In the genomic region with DNA sequence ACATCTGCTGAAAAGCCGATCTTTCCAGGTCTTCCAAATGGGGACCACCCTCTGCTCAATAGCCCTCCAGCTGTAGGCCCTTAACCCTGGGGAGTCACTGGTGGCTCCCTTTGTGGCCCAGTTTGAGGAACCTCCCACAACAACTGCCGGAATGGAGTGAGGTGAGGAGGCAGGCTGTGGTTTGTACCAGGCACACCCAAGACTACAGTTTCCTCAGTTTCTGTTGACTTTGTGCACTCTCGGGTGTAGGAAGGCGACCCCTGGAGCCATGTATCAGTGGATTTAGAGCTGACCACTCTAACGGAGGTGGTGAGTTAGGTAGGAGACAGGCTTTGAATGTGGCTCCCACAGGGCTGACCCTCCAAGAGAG, we compare ENCODE assay signal across 11 mouse cellular contexts. TPM values are rescaled to one million over a fixed set of nuclear protein-coding genes. Genes with fewer than 3 reads are reported as not detected.
A peak's percentile ranks its signal among the peaks of the same experiment; 100 is the strongest.
DNase-seq lines count a peak whose midpoint lies in the region; ATAC-seq lines count a peak whose summit lies in the region.
"Had no signal": no experiment of that assay in that cellular context is flagged by ENCODE, and none has a peak within 500 bp of the region (broad histone marks: within the 10 kb centered on the region; RNA-seq: fewer than 3 reads in every experiment).

No protein-coding gene starts in this region.

- H3K4me2 ChIP-seq in liver, embryonic 12.5 days = peak overlapping the region; percentile 32
- no peak overlapping the region; the same call in 1 of the 2 replicates for H3K4me2 ChIP-seq in stomach, embryonic 16.5 days (ENCODE audit: low read depth, low read length)
- H3K4me2 ChIP-seq in midbrain, embryonic 16.5 days (ENCODE audit: low read length) = no peak overlapping the region
- H3K4me2 ChIP-seq: embryonic facial prominence, embryonic 12.5 days; hindbrain, embryonic 13.5 days; midbrain, embryonic 12.5 days had no signal

- no peaks in the 10 kb centered on the region for H3K27me3 ChIP-seq in liver, embryonic 12.5 days (replicated peaks)
- H3K27me3 ChIP-seq in stomach, embryonic 16.5 days (ENCODE audit: control insufficient read depth, insufficient read depth, low read length) = no peaks in the 10 kb centered on the region
- H3K27me3 ChIP-seq in midbrain, embryonic 16.5 days (ENCODE audit: control insufficient read depth, insufficient read depth, low read depth, low read length) = no peaks in the 10 kb centered on the region
- H3K27me3 ChIP-seq in forebrain, embryonic 10.5 days (ENCODE audit: poor library complexity, severe bottlenecking) = no peaks in the 10 kb centered on the region
- H3K27me3 ChIP-seq: embryonic facial prominence, embryonic 12.5 days; hindbrain, embryonic 13.5 days; midbrain, embryonic 12.5 days had no signal

- peak overlapping the region; percentile 23; the same call in 1 of the 2 replicates for H3K4me3 ChIP-seq in liver, embryonic 12.5 days
- H3K4me3 ChIP-seq in stomach, embryonic 16.5 days (replicated peaks; ENCODE audit: low read length) = 0 out of 2 replicates have a peak overlapping the region, but pooled peaks have one; percentile 5
- H3K4me3 ChIP-seq in midbrain, embryonic 16.5 days (ENCODE audit: low read depth, low read length) = no peak overlapping the region
- H3K4me3 ChIP-seq in forebrain, embryonic 10.5 days = no peak overlapping the region
- H3K4me3 ChIP-seq: embryonic facial prominence, embryonic 12.5 days; hindbrain, embryonic 13.5 days; midbrain, embryonic 12.5 days had no signal

- peaks cover 34% of the 10 kb centered on the region for H3K4me1 ChIP-seq in liver, embryonic 12.5 days
- no peaks in the 10 kb centered on the region for H3K4me1 ChIP-seq in stomach, embryonic 16.5 days (ENCODE audit: control insufficient read depth, insufficient read depth, low read length)
- no peaks in the 10 kb centered on the region for H3K4me1 ChIP-seq in midbrain, embryonic 16.5 days (ENCODE audit: control insufficient read depth, insufficient read depth, low read length)
- no peaks in the 10 kb centered on the region for H3K4me1 ChIP-seq in forebrain, embryonic 10.5 days
- H3K4me1 ChIP-seq: embryonic facial prominence, embryonic 12.5 days; hindbrain, embryonic 13.5 days; midbrain, embryonic 12.5 days had no signal

- peak overlapping the region; percentile 30; the same call in 1 of the 2 replicates for H3K27ac ChIP-seq in liver, embryonic 12.5 days
- peak overlapping the region; percentile 81 for H3K27ac ChIP-seq in stomach, embryonic 16.5 days (ENCODE audit: low read length)
- no peak overlapping the region for H3K27ac ChIP-seq in midbrain, embryonic 16.5 days (ENCODE audit: low read length)
- no peak overlapping the region for H3K27ac ChIP-seq in forebrain, embryonic 10.5 days
- H3K27ac ChIP-seq: embryonic facial prominence, embryonic 12.5 days; hindbrain, embryonic 13.5 days; midbrain, embryonic 12.5 days had no signal

- H3K36me3 ChIP-seq in liver, embryonic 12.5 days = no peaks in the 10 kb centered on the region
- no peaks in the 10 kb centered on the region for H3K36me3 ChIP-seq in stomach, embryonic 16.5 days (ENCODE audit: control insufficient read depth, insufficient read depth, low read length)
- H3K36me3 ChIP-seq in midbrain, embryonic 16.5 days (ENCODE audit: control insufficient read depth, insufficient read depth, low read length) = no peaks in the 10 kb centered on the region
- H3K36me3 ChIP-seq in forebrain, embryonic 10.5 days (replicated peaks) = no peaks in the 10 kb centered on the region
- H3K36me3 ChIP-seq: embryonic facial prominence, embryonic 12.5 days; hindbrain, embryonic 13.5 days; midbrain, embryonic 12.5 days had no signal

- no peak; the same call in 1 of the 2 replicates for ATAC-seq in liver, embryonic 12.5 days
- ATAC-seq in megakaryocyte, adult 5-6 weeks (ENCODE audit: poor library complexity, severe bottlenecking) = peak; percentile 53
- ATAC-seq in stomach, embryonic 16.5 days (ENCODE audit: insufficient read depth, low FRiP score) = peak; percentile 30; the same call in 1 of the 2 replicates
- ATAC-seq in midbrain, embryonic 16.5 days = no peak

- WGBS in liver, embryonic 12.5 days (ENCODE audit: insufficient replicate concordance) = 31% methylated on average over 5 of the region's 5 CpGs
- 55% methylated on average over 5 of the region's 5 CpGs for WGBS in stomach, embryonic 16.5 days
- WGBS in midbrain, embryonic 16.5 days = 75% methylated on average over 5 of the region's 5 CpGs
- WGBS in forebrain, embryonic 10.5 days = 81% methylated on average over 5 of the region's 5 CpGs

- peak; percentile 55 for DNase-seq in MEL-GATA-1-ER (ENCODE audit: extremely low read depth, low read depth)
- DNase-seq in layer of hippocampus, adult 8-10 months (ENCODE audit: low spot score in 2 of 2) = no peak
- no peak for DNase-seq in layer of hippocampus, postnatal 14 days (ENCODE audit: low spot score in 2 of 2)
- no peak for DNase-seq in forebrain, embryonic 10.5 days (ENCODE audit: extremely low spot score, low spot score)

- no peak overlapping the region for H3K9ac ChIP-seq in liver, embryonic 12.5 days
- H3K9ac ChIP-seq in stomach, embryonic 16.5 days (ENCODE audit: low read length) = peak overlapping the region; percentile 47; the same call in 1 of the 2 replicates
- no peak overlapping the region for H3K9ac ChIP-seq in midbrain, embryonic 16.5 days (ENCODE audit: low read depth, low read length)
- H3K9ac ChIP-seq: embryonic facial prominence, embryonic 12.5 days; hindbrain, embryonic 13.5 days; midbrain, embryonic 12.5 days had no signal

- no peaks in the 10 kb centered on the region for H3K9me3 ChIP-seq in liver, embryonic 12.5 days (replicated peaks)
- H3K9me3 ChIP-seq in stomach, embryonic 16.5 days (replicated peaks; ENCODE audit: control insufficient read depth, low read length) = no peaks in the 10 kb centered on the region
- no peaks in the 10 kb centered on the region for H3K9me3 ChIP-seq in midbrain, embryonic 16.5 days (replicated peaks; ENCODE audit: control insufficient read depth, low read length, poor library complexity, severe bottlenecking)
- peaks cover 5% of the 10 kb centered on the region; the same call in 1 of the 2 replicates for H3K9me3 ChIP-seq in forebrain, embryonic 10.5 days
- H3K9me3 ChIP-seq: embryonic facial prominence, embryonic 12.5 days; hindbrain, embryonic 13.5 days; midbrain, embryonic 12.5 days had no signal

RNA-seq across cellular contexts. Expression of a gene that starts 1.2 kb away (rescaled TPM):
- polyA plus RNA-seq in liver, embryonic 12.5 days (2016; fragmentation: Nextera tagmentation; extraction: Ambion mirVana) = 0.81 and 0.87 TPM in 2 replicates
- 17.0 and 17.9 TPM in 2 replicates for total RNA-seq in megakaryocyte, adult 5-6 weeks (2015)
- total RNA-seq in megakaryocyte, adult 5-6 weeks (2017) = 30.3 and 35.7 TPM in 2 replicates
- polyA plus RNA-seq in stomach, embryonic 16.5 days (2015; fragmentation: Nextera tagmentation; extraction: Ambion mirVana) = 0.92 and 0.93 TPM in 2 replicates
- not detected for total RNA-seq in layer of hippocampus, adult 8-10 months (2022)
- total RNA-seq in layer of hippocampus, postnatal 14 days (2021) = under 1 TPM; 0.14 to 0.36 TPM
- polyA plus RNA-seq in midbrain, embryonic 16.5 days (2015; fragmentation: Nextera tagmentation; extraction: Ambion mirVana) = not detected in 2 replicates
- polyA plus RNA-seq in forebrain, embryonic 10.5 days (2016; fragmentation: Nextera tagmentation; extraction: Ambion mirVana) = not detected in 2 replicates
- polyA plus RNA-seq: embryonic facial prominence, embryonic 12.5 days; hindbrain, embryonic 13.5 days; midbrain, embryonic 12.5 days had no signal

RNA-seq across cellular contexts. Expression of a gene that starts 38.4 kb away (rescaled TPM):
- 4.1 and 4.4 TPM in 2 replicates for polyA plus RNA-seq in liver, embryonic 12.5 days (2016; fragmentation: Nextera tagmentation; extraction: Ambion mirVana)
- total RNA-seq in megakaryocyte, adult 5-6 weeks (2015) = 43.8 and 45.0 TPM in 2 replicates
- 38.4 and 45.7 TPM in 2 replicates for total RNA-seq in megakaryocyte, adult 5-6 weeks (2017)
- polyA plus RNA-seq in stomach, embryonic 16.5 days (2015; fragmentation: Nextera tagmentation; extraction: Ambion mirVana) = 10.0 and 10.5 TPM in 2 replicates
- total RNA-seq in layer of hippocampus, adult 8-10 months (2022) = 10 to 100 TPM; 38.5 to 56.8 (median 45.3) TPM
- total RNA-seq in layer of hippocampus, postnatal 14 days (2021) = 10 to 100 TPM; 34.5 to 39.5 TPM
- 12.0 and 12.1 TPM in 2 replicates for polyA plus RNA-seq in midbrain, embryonic 16.5 days (2015; fragmentation: Nextera tagmentation; extraction: Ambion mirVana)
- 9.7 and 11.4 TPM in 2 replicates for polyA plus RNA-seq in forebrain, embryonic 10.5 days (2016; fragmentation: Nextera tagmentation; extraction: Ambion mirVana)

Comparison
In these comparisons a context has a peak if more than half of its experiments do, and no peak if none do; other contexts are left out.
1. ATAC-seq: peak in megakaryocyte, adult 5-6 weeks (single experiment) and stomach, embryonic 16.5 days (single experiment); none in liver, embryonic 12.5 days (single experiment) and midbrain, embryonic 16.5 days (single experiment).
2. H3K27ac ChIP-seq: peak in liver, embryonic 12.5 days (single experiment) and stomach, embryonic 16.5 days (single experiment); none in midbrain, embryonic 16.5 days (single experiment) and forebrain, embryonic 10.5 days (single experiment).
3. H3K4me3 ChIP-seq: peak in liver, embryonic 12.5 days (single experiment) and stomach, embryonic 16.5 days (single experiment); none in midbrain, embryonic 16.5 days (single experiment) and forebrain, embryonic 10.5 days (single experiment).